Mouse (Mus musculus): ENCODE measurements at regions not wholly inside any gene's neighbourhood (a gene's known extent, or its start where the extent isn't known, plus 50 kb on each side); places are given as distances from the start of the nearest gene placed in this dataset.

- TF ChIP-seq CTCF (IDR thresholded peaks at IDR 0.05; ENCODE audit: low read depth) (no peak), EP300 (optimal IDR thresholded peaks at IDR 0.05) (no peak)
Measured at GRCm38 (mm10) chr6:60657117-60657911, 172.3 kb downstream of the Snca start.

All from stomach, postnatal 0 days (tissue).